Mouse (Mus musculus) heart, postnatal 25 days (tissue): ENCODE data around the gene Tmod1. TPM values are rescaled to one million over a fixed set of nuclear protein-coding genes. Genes with fewer than 3 reads are reported as not detected.

Experiments
- DNase-seq: peaks from one replicate; pipeline ENCODE4 v3.0.0; 2022; ENCODE audit warnings: low spot score
- intact Hi-C: fragments of 180-260 bp; cut with DNase I; formaldehyde crosslinking; loops from one replicate; pipeline ENCODE4 v1.15.1; 2025
- total RNA-seq, 2 experiments: library from RNA; stranded (reverse); gene quantifications; 2 replicates each; pipeline ENCODE4 v1.2.3; 2021

Tmod1 gene
- total RNA-seq, 2 experiments from 2014 or later, result 279 to 317 TPM

DNA sequence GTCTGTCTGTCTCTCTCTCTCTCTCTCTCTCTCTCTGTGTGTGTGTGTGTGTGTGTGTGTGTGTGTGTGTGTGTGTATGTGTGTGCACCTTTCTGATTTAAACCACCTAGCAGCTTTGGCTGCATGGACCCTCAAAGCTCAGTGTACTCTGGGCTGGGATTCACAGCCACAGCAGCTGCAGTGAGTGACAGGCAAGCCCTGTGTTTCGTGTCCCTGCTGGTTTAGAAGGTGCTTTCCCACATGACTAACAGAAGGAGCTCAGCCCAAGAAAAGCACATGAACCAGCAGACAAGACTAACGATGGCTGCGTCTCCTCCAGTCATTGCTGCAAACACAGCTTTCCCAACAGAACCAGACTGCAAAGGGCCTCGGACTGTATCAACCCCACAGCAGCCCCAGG is 9.2 kb downstream of the Tmod1 start:
- DNase-seq, result no peak
- intact Hi-C loops, result no loop called here

GRCm38 (mm10) chr4:46048418-46048817 is 9.7 kb downstream of the Tmod1 start:
- intact Hi-C loops, result no loop called here
- no peak for DNase-seq

DNA sequence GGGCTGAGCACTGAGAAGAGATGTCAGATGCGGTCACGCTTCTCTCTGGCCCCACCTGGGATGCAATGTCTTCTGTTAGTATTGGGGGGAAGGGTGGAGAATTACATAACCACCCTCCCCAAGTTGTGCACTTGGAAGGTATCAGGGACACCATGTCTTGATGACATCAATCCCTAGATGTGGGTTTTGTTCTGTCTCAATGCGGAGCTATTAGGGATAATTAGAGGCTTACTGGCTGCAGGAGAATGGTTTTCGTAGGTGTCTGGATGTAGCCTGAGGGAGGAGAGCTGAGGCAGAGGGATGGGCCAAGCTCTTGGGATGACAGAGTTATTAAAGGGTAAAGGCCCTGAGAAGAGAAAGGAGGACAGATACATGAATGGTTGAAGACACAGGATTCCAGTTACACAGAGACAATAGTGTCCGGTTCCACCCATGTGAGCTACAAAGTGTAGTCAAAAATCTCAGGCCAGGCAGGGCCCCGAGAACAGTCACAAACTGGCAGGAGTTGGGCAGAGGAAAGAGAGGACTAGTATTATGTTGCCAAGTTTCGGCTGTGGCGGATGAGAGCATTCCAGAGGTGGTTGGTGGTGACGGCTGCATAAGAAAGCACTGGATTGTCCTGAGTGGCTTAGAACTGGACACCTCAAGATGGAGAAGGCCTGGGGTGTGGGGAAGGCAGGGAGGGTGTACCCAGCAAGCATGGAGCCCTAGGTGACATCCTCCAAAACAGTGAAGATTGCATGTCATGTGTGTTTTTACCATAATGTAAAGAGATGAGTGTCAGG is 14.8 kb downstream of the Tmod1 start:
- intact Hi-C loops, result no loop called here
- no peak for DNase-seq

DNA sequence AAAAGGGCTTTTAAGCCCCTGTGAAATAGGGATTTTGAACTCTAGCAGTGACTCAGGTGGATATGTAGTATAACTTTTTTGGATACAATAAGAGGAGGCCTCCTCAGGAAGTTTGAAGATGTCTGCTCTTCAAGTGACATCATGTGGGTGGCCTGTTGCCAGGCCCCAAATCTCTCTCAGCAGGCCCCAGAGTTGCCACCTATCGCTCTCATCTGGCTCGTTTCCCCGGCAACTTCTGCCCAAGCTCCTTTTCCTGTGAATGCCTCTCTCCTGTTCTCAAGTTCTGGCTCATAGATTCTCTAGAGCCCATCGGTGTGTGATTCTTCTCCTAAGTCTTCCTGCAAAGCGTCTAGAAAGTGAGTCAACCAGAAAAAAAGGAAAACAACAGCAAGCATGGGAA is 17.4 kb downstream of the Tmod1 start:
- intact Hi-C loops, result no loop called here

GRCm38 (mm10) chr4:46061259-46061962 is 22.7 kb downstream of the Tmod1 start:
- intact Hi-C loops, result no loop called here
- DNase-seq, result no peak

More for the DNA sequence above, 17.4 kb downstream of the Tmod1 start:
- no peak for DNase-seq

- no peak for DNase-seq
- intact Hi-C loops, result no loop called here
Observed at GRCm38 (mm10) chr4:46063841-46064240, 25.1 kb downstream of the Tmod1 start.

- intact Hi-C loops, result no loop called here
- peak; percentile 44 for DNase-seq
Observed at GRCm38 (mm10) chr4:46064263-46064662, 25.5 kb downstream of the Tmod1 start.

- intact Hi-C loops, result no loop called here
- no peak for DNase-seq
Observed at GRCm38 (mm10) chr4:46064961-46065360, 26.2 kb downstream of the Tmod1 start.

- DNase-seq, result no peak
- intact Hi-C loops, result no loop called here
Observed at GRCm38 (mm10) chr4:46065695-46066340, 27.1 kb downstream of the Tmod1 start.

GRCm38 (mm10) chr4:46068060-46068459 is 29.3 kb downstream of the Tmod1 start:
- intact Hi-C loops, result no loop called here

DNA sequence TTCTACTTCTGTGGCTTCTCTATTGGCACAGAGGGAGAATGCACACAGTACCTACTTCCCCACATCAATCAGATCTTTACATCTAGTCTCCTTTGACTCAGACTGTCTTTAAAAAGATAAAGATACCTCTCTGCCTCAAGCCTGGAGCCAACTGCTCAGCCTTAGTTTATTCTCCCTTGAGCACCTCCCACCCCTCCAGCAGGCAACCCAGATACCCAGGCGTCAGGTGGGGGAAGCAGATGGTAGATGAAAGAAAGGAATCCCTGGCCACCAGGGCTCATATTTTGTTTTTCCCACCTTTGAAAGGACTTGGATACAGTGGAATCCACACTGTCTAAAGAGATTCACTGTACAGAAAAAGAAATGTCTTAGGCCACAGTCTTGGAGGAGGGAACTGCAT is 29.8 kb downstream of the Tmod1 start:
- intact Hi-C loops, result no loop called here

More at GRCm38 (mm10) chr4:46068060-46068459, 29.3 kb downstream of the Tmod1 start:
- no peak for DNase-seq

DNA sequence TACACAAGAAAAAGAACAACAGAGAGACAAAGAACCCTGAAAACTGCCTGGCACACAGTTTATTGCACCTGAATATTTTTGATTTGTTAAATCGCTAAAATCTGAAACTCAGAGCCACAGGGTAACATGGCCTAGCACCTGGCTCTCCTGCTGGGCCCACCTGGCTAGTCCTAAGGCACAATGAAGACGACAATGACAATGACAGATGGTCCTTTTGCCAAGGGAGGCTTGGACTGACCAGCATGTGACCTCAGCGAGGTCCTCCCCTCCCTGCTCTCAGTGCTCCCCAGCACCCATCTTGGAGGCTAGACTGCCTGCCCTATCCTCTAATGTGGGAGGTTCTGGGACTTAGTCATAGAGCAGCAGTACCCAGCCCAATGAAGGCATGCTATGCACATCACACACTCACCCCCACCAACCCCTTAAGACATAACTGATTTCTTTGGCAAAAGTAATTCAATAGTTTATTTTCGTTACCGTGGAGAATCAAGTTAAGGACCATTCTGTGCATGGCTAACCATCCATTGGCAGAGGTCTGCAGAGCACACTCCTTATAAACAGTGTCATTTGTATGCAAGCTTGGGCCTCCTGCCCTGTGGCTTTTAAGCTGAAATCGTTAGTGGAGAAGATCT is 31.2 kb downstream of the Tmod1 start:
- no peak for DNase-seq
- intact Hi-C loops, result no loop called here

More for the DNA sequence above, 29.8 kb downstream of the Tmod1 start:
- no peak for DNase-seq

GRCm38 (mm10) chr4:46072631-46073030 is 33.9 kb downstream of the Tmod1 start:
- no peak for DNase-seq
- intact Hi-C loops, result no loop called here

- intact Hi-C loops, result no loop called here
- no peak for DNase-seq
Observed at GRCm38 (mm10) chr4:46073736-46074135, 35.0 kb downstream of the Tmod1 start.

DNA sequence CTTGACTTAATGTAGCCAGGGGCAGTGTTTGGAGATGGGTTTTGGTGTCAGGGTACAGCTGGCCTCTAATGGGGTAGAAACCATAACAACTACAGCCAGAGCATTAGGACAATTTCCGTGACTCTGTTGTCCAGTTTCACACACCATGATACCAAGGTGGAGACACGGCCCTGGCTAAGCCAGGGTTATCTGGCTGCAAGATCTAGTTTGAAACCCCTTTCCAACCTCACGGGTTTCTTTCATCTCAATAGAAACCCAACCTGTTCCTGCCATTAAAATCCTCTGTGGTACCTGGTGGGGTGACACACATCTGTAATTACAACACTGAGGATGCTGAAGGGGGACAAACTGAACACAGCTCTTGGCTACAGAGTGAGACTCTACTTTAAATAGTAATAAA is 36.9 kb downstream of the Tmod1 start:
- no peak for DNase-seq
- intact Hi-C loops, result no loop called here

DNA sequence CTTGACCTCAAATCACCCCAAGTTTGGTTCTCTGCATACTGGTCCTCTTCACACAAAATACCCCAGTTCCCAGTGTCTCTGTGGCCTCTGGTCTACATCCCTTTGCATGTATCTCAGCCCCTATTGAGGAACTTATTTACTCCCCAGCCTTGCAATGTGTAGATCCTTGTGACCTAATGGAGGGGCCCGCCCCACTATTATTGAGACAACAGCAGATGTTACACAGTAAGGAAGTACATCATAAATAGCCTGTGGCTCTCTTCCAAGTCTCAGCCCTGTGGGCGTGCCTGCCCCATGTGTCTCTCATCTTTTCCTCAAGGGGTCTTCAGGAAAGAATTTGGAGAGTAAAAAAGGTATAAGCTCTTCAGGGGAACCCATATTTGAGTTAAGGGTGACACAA is 38.2 kb downstream of the Tmod1 start:
- no peak for DNase-seq
- intact Hi-C loops, result no loop called here

DNA sequence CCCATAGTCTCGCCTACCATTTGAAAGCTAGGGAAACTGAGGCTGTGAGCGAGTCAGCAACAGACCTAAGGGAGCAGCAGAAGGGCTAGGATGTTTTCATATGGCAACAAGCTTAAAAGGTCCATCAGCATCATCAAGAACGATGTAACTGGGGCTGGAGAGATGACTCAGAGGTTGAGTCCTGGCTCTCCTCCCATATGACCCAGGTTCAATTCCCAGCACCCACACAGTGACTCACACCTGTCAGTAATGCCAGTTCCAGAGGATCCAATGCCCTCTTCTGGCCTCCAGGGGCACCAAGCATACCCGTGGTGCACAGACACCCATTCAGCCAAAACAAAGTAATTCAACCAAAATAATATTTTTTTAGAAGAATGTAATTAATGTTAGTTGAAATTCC is 41.5 kb downstream of the Tmod1 start:
- intact Hi-C loops, result no loop called here
- no peak for DNase-seq

DNA sequence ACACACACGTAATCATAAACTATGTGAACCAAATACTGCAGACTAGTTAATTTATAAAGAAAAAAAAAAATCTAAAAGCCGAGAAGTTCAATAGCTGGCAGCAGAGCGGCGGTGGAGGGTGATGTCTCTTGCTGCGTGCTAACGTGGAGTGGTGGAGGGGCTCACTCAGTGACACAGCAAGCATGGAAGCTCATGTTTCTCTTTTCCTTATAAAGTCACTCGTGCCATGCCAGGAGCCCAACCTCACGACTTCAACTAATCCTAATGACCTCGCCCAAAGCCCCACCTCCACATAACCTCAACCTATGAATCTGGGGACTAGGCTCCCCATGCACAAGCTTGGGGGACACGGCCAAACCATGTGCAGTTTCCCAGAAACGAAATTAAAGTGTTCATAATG is 43.8 kb downstream of the Tmod1 start:
- intact Hi-C loops, result no loop called here
- no peak for DNase-seq

DNA sequence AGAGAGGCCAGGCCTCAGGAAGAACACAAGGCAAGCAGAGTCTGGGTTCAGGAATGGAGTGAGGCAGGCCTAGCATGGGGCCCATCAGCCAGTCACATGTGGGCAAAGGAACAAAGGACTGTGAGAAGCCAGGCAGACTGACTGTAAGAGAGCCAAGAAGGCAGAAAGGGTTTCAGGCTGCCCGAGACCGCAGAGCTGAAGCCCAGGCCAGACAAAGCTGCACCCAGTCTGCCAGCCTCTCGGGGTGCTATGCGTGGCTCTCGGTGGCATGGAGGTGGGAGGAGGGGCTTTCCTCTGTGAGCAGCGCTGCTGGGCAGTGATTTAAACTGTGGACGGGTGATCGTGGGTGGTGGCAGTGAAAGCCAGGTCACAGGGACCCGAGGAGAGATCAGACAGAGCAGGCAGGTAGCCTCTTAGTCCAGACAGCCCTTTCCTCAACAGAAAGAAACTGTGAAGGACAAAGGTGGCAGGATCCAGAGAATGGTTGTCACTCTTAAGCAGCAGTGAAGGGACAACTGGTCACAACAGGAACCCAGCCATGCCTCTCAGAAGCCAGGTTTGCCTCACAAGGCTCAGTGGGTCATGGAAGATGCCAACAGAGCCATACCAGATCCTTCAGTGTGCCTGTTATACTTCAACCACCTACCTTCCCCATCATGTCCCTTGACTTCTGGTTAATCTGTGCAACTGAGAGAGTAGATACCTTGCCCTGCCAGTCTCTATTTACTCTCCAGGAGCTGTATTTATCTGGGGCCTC is 45.9 kb downstream of the Tmod1 start:
- DNase-seq, result no peak
- intact Hi-C loops, result no loop called here
